Mouse (Mus musculus) ovary, postnatal 10 days (tissue): Measurements from ENCODE around the gene Ankrd12.

Experiments used
- DNase-seq: peaks from one replicate; pipeline ENCODE4 v3.0.0; 2022; ENCODE audit warnings: low spot score

Ankrd12 gene

GRCm38 (mm10) chr17:65930158-65930826 lies 146.6 kb downstream of the Ankrd12 start:
- no peak for DNase-seq

- DNase-seq = no peak
Measured at GRCm38 (mm10) chr17:65929319-65929978, 147.4 kb downstream of the Ankrd12 start.

GRCm38 (mm10) chr17:65927077-65927476 lies 149.8 kb downstream of the Ankrd12 start:
- no peak for DNase-seq

- no peak for DNase-seq
Measured at GRCm38 (mm10) chr17:65924218-65924617, 152.7 kb downstream of the Ankrd12 start.

DNA sequence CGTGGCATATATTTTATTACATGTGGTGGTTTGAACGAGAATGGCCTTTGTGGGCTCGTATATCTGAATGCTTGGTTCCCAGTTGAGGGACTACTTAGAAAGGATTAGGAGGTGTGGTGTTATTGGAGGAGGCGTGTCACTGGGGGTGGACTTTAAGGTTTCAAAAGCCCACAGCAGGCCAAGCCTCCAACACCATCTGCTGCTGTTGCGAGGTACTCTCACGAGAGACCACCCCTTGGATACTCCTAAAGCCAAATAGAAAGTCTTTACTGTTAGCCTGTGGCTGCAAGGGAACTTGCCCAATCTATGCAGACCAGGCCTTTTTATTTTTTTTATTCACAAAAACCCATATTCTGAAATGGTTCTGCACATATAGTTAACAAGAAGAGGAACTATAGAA lies 154.9 kb downstream of the Ankrd12 start:
- DNase-seq = no peak

DNA sequence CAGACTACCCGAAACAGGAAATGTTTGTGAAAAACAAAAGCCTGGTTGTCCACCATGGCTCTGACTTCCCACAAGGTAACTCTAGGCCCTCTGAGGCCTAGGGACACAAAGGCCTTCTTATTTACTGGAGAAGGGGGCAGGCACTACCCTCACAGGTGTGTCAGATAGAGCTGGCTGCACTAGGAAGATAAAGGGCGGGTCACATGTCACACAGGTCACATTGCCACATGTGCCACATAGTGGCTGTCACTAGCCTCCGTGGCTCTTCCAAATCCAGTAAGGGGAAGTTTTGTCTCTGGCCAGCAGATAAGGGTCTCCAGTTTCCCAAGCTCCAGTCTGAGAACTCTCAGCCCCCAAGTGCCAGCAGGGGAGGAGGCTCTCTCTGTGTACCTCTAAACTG lies 157.7 kb downstream of the Ankrd12 start:
- DNase-seq = no peak

DNA sequence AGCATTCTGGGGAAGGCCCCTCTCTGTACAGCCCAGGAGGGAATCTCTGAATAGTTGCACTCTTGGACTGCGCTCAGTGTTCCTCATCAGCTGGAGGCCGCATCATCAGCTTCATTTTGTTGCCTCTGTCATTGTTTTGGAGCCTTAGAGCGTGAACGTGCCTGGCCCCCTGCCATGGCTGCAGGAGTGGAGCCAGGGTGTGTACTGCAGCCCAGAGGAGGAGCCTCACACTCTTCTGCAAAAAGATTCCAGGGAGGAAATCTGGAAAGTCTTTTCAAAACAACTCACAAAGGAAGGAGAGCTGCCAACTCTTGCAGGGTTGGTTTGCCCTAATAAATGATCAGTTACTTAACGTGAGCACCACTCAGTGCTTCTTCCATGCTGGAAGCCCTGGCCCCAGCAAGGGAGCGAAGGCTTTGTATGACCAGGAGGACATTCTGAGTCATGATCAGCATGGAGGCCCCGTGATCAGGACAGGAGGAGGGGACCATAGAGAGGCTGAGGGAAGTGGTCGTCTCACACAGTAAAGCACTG lies 160.7 kb downstream of the Ankrd12 start:
- DNase-seq = peak; percentile 93
